Mouse (Mus musculus): ENCODE measurements at regions not wholly inside any gene's neighbourhood (a gene's known extent, or its start where the extent isn't known, plus 50 kb on each side); places are given as distances from the start of the nearest gene placed in this dataset.

- TF ChIP-seq CTCF (conservative IDR thresholded peaks at IDR 0.05; ENCODE audit: low read length) (no peak), POU5F1 (IDR thresholded peaks at IDR 0.05; ENCODE audit: borderline replicate concordance, low read length) (no peak)
These were observed 590.9 kb upstream of the Arpp21 start for GRCm38 (mm10) chr9:112826592-112826991.

All from E14TG2a.4 (cell line).